Mouse (Mus musculus): ENCODE data around the gene Fchsd2.

Fchsd2 gene

GRCm38 (mm10) chr7:101287820-101288219, 195.2 kb downstream of the Fchsd2 start:
- no peak for DNase-seq (ENCODE audit: low read depth, low spot score)

- peak; percentile 67 for DNase-seq (ENCODE audit: low read depth, low spot score)
These were observed 195.8 kb downstream of the Fchsd2 start for GRCm38 (mm10) chr7:101288436-101288835.

- no peak for DNase-seq (ENCODE audit: low read depth, low spot score)
These were observed 197.7 kb downstream of the Fchsd2 start for GRCm38 (mm10) chr7:101290401-101290800.

- DNase-seq (ENCODE audit: low read depth, low spot score), result no peak
These were observed 198.5 kb downstream of the Fchsd2 start for GRCm38 (mm10) chr7:101291211-101291610.

GRCm38 (mm10) chr7:101291641-101292040, 199.0 kb downstream of the Fchsd2 start:
- no peak for DNase-seq (ENCODE audit: low read depth, low spot score)

GRCm38 (mm10) chr7:101292086-101292485, 199.4 kb downstream of the Fchsd2 start:
- DNase-seq (ENCODE audit: low read depth, low spot score), result no peak

- DNase-seq (ENCODE audit: low read depth, low spot score), result no peak
These were observed 200.0 kb downstream of the Fchsd2 start for GRCm38 (mm10) chr7:101292696-101293095.

GRCm38 (mm10) chr7:101293138-101293537, 200.5 kb downstream of the Fchsd2 start:
- no peak for DNase-seq (ENCODE audit: low read depth, low spot score)

GRCm38 (mm10) chr7:101293611-101294010, 200.9 kb downstream of the Fchsd2 start:
- no peak for DNase-seq (ENCODE audit: low read depth, low spot score)

GRCm38 (mm10) chr7:101295438-101295837, 202.8 kb downstream of the Fchsd2 start:
- no peak for DNase-seq (ENCODE audit: low read depth, low spot score)

GRCm38 (mm10) chr7:101296252-101297022, 203.8 kb downstream of the Fchsd2 start:
- DNase-seq (ENCODE audit: low read depth, low spot score), result peak; percentile 76

GRCm38 (mm10) chr7:101297023-101297405, 204.4 kb downstream of the Fchsd2 start:
- DNase-seq (ENCODE audit: low read depth, low spot score), result no peak

- no peak for DNase-seq (ENCODE audit: low read depth, low spot score)
These were observed 205.7 kb downstream of the Fchsd2 start for GRCm38 (mm10) chr7:101298375-101298774.

- peak; percentile 78 for DNase-seq (ENCODE audit: low read depth, low spot score)
These were observed 208.8 kb downstream of the Fchsd2 start for GRCm38 (mm10) chr7:101301361-101301880.

GRCm38 (mm10) chr7:101301881-101302456, 209.3 kb downstream of the Fchsd2 start, which contains the start of gene Atg16l2:
TSS of gene Atg16l2 (minus strand) at chr7:101302251.
- peak; percentile 98 for DNase-seq (ENCODE audit: low read depth, low spot score)

GRCm38 (mm10) chr7:101302691-101303090, 210.0 kb downstream of the Fchsd2 start:
- DNase-seq (ENCODE audit: low read depth, low spot score), result no peak

- no peak for DNase-seq (ENCODE audit: low read depth, low spot score)
These were observed 214.2 kb downstream of the Fchsd2 start for GRCm38 (mm10) chr7:101306841-101307240.

- DNase-seq (ENCODE audit: low read depth, low spot score), result no peak
These were observed 217.3 kb downstream of the Fchsd2 start for GRCm38 (mm10) chr7:101309985-101310326.

GRCm38 (mm10) chr7:101310327-101311028, 217.8 kb downstream of the Fchsd2 start:
- DNase-seq (ENCODE audit: low read depth, low spot score), result peak; percentile 99

GRCm38 (mm10) chr7:101311061-101311460, 218.4 kb downstream of the Fchsd2 start:
- no peak for DNase-seq (ENCODE audit: low read depth, low spot score)

- no peak for DNase-seq (ENCODE audit: low read depth, low spot score)
These were observed 220.4 kb downstream of the Fchsd2 start for GRCm38 (mm10) chr7:101313033-101313432.

GRCm38 (mm10) chr7:101314396-101314795, 221.7 kb downstream of the Fchsd2 start:
- DNase-seq (ENCODE audit: low read depth, low spot score), result no peak

All from CD4-positive, CD25-positive, alpha-beta regulatory T cell, adult 2 months (primary cell).